Mouse (Mus musculus) CH12F3 (cell line): Measurements from ENCODE around the gene Tmem131.
"Not testable (repeated sequence)": the region's sequence is repeated elsewhere in the genome, so short reads cannot be mapped to it uniquely, and the experiment has no call there.

Experiments used
- in situ Hi-C: fragments of 300-500 bp; cut with MboI; formaldehyde crosslinking; loops from 2 replicates; pipeline ENCODE4 v1.14.3; 2020; ENCODE audit warnings: low sequenced_read_pairs

The Tmem131 gene

DNA sequence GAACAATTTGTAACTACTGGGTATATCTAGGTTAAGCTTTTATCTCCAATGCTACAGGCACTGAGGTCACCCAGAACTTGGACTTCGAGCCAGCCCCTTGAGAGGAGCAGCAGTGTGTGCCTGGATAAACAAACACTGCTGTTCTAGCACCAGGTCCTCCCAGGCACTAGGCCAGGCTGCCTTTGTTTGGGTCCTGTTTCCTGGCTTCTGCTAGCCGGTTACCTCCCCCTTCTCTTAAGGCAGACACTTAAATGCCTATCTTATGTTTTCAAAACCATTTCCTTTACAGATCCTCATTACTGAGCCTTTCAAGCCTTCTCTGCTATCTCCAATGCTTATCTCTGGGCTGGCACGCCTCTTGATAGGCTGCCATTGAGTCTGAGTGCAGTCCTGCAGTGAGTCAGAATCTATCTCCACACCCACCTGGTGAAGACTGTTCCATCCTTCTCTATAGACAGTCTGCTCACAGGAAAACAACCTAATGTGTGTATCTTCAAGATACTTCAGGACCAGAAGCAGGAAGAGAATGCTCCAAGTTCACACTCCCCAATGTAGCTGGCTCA is 23.2 kb downstream of the Tmem131 start:
- in situ Hi-C loops: no loop called here

DNA sequence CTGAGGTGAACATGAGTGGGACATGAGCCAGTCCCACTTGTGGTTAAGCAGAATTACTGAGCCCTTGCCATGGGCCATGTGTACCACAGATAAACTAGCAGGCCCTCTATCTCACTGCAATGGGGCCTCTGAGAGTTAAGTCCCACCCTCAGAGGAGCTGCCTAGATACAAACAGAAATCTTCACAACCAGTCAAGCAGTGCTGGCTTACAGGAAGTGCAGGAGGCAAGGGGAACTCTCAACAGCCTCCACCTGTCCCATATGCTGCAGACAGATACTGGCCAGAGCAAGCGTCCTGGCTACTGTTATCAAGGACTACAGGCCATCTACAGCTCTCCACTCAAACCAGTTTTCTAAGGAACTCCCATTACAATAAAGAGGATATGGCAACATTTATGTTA is 23.7 kb downstream of the Tmem131 start:
- in situ Hi-C loops: no loop called here

DNA sequence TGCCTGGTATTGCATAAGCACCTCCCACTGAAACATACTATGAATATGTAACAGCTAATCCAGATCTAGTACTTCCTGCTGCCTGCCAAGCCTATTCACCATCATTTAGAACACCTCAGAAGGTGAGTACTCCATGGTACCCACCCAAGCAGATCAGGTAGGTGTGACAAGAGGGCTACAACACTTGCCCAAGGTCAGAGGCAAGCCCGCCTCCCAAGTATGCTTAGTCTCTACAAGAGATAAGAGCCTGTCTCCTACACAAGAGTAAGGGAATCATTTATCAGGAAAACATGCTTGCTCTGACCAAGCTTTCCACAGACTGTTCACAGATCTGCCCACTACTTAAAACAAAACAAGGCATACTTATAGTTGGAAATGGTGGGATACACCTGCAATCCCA is 26.0 kb downstream of the Tmem131 start:
- in situ Hi-C loops: no loop called here

- in situ Hi-C loops: no loop called here
Observed at GRCm38 (mm10) chr1:36915200-36915580, 28.3 kb downstream of the Tmem131 start.

GRCm38 (mm10) chr1:36914455-36915199 is 28.8 kb downstream of the Tmem131 start:
- in situ Hi-C loops: no loop called here

GRCm38 (mm10) chr1:36913806-36914205 is 29.7 kb downstream of the Tmem131 start:
- in situ Hi-C loops: no loop called here

GRCm38 (mm10) chr1:36912239-36912638 is 31.2 kb downstream of the Tmem131 start:
- in situ Hi-C loops: no loop called here

DNA sequence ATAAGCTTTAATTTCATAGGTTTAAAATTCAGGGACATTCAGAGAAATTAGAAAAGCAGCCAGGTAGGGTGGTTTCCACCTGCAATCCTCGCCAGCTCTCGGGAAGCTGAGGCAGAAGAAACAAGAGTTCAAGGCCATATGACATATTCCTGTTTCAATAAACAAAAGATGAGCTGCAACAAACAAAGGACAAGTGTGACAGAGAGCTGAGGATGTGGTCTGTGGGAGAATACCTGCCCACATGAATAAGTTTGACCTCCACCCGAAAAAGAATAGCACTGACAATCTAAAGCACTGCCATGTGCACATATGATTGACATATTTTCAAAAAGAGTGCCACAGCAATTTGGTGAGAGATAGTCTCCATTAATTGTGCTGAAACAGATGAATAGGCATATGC is 31.9 kb downstream of the Tmem131 start:
- in situ Hi-C loops: no loop called here

- in situ Hi-C loops: no loop called here
Observed at GRCm38 (mm10) chr1:36910397-36910796, 33.1 kb downstream of the Tmem131 start.

GRCm38 (mm10) chr1:36909965-36910364 is 33.5 kb downstream of the Tmem131 start:
- in situ Hi-C loops: not testable (repeated sequence)

- in situ Hi-C loops: no loop called here
Observed at GRCm38 (mm10) chr1:36905216-36905615, 38.2 kb downstream of the Tmem131 start.

DNA sequence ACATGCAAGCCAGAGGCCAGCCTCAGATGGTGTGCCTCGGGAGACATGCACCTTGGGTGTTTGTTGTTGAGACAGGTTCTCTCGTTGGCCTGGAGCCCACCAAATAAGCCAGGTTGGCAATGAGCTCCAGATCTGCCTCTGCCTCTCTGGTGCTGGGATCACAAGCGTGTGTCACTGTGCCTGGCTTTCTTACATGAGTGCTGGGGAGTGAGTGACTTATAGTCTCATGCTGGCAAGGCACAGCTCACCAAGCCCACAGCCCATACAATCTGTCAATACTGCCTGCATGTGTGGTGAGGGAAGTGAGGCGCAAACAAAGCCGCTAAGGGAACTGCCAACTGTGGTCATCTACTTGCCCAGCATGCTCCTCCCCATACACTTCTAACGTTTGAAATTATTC is 39.0 kb downstream of the Tmem131 start:
- in situ Hi-C loops: no loop called here

GRCm38 (mm10) chr1:36904084-36904451 is 39.4 kb downstream of the Tmem131 start:
- in situ Hi-C loops: no loop called here

- in situ Hi-C loops: no loop called here
Observed at GRCm38 (mm10) chr1:36903376-36904083, 39.9 kb downstream of the Tmem131 start.

DNA sequence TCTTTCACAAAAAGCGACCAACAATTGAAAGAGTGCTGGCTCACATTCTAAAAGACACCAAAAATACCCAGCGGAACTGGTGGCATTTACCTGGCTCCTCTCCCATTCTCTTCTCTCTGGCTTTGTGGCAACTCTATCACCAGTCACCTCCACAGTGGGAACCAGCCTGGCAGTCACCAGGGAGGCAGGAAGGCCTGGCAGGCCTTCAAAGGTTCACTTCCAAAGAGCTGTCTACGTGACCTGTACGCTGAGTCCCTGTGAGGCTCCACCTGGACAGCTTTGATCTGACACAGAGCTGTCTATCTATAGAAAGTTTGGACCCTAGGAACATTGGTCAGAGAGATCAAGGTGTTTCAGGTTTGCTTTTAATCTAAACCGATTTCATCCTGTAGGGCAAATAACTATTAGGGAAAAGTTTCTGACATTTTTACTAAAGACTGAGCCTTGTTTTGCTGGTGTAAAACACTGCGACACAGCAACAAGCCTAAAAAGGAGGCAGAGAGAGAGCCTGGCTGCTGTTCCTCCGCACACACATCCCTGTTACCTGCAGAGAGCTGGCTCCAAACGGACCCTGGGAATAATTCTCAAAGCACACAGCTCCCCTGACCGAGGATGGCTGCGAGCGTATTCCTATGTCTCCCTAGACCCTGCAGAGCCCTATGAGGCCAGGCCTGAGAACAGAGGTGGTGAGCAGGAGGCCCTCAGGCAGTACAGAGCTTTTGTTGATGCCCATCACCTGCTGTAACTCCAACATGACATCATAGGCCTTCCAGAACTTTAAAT is 40.7 kb downstream of the Tmem131 start:
- in situ Hi-C loops: no loop called here

DNA sequence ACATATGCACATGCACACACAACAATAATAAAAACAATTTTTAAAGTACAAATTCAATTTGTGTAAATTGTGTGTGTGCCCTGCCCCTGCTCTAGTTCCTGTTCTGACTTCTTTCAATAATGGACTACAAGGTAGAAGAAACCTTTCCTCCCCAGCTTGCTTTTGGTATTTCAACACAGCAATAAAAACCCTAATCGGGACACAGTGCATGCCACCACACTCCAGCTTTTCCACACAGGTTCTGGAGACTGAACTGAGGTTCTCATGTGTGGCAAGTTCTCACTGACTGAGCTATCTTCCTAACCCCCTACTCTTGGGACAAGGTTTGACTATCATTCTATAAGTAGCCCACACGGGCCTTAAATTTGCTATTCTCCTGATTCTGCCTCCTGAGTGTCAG is 43.8 kb downstream of the Tmem131 start:
- in situ Hi-C loops: loop anchor here (10.0 kb wide), 1 partner anchor 345 kb away; no protein-coding TSS in a partner anchor

GRCm38 (mm10) chr1:36896423-36896822 is 47.0 kb downstream of the Tmem131 start:
- in situ Hi-C loops: loop anchor here (10.0 kb wide), 1 partner anchor 348 kb away; no protein-coding TSS in a partner anchor

DNA sequence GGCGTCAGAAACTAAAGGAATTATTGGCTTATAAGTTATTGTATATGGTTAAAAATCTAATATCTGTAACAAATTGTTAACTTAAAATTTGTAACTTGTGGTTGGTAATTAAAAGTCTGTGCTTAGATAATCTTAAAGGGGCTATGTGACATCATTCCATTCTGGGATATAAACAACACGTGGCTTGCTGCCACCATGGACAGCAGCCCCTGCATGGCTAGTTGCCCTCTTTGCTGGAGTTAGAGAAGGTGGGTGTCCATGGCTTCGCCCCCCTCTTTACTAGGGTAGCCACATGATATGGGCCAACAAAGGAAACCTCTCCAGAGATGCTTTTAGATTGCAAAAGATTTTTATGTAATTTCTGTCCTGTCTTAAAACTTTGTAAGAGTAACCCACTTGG is 48.0 kb downstream of the Tmem131 start:
- in situ Hi-C loops: loop anchor here (10.0 kb wide), 1 partner anchor 349 kb away; no protein-coding TSS in a partner anchor

- in situ Hi-C loops: loop anchor here (10.0 kb wide), 1 partner anchor 351 kb away; no protein-coding TSS in a partner anchor
Observed at GRCm38 (mm10) chr1:36894136-36894535, 49.3 kb downstream of the Tmem131 start.

DNA sequence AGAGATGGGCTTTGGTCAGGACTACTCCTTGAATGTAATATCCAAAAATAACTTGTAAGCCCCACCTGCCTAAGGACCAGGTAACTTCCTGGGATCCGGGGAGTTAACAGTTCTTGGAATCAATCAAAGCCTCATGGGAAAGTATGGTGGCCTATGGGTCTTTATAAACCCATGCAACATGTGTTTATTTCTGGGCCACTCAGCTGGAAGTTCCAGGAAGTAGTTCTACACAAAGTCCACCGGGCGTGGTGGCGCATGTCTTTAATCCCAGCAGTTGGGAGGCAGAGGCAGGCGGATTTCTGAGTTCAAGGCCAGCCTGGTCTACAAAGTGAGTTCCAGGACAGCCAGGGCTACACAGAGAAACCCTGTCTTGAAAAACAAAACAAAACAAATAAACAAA is 49.7 kb downstream of the Tmem131 start:
- in situ Hi-C loops: loop anchor here (10.0 kb wide), 1 partner anchor 351 kb away; no protein-coding TSS in a partner anchor

- in situ Hi-C loops: loop anchor here (10.0 kb wide), 1 partner anchor 352 kb away; no protein-coding TSS in a partner anchor
Observed at GRCm38 (mm10) chr1:36893146-36893545, 50.3 kb downstream of the Tmem131 start.
